Mouse (Mus musculus): ENCODE measurements around the gene Cyp4f39.
"Not testable (repeated sequence)": the region's sequence is repeated elsewhere in the genome, so short reads cannot be mapped to it uniquely, and the experiment has no call there.

Gene Cyp4f39

DNA sequence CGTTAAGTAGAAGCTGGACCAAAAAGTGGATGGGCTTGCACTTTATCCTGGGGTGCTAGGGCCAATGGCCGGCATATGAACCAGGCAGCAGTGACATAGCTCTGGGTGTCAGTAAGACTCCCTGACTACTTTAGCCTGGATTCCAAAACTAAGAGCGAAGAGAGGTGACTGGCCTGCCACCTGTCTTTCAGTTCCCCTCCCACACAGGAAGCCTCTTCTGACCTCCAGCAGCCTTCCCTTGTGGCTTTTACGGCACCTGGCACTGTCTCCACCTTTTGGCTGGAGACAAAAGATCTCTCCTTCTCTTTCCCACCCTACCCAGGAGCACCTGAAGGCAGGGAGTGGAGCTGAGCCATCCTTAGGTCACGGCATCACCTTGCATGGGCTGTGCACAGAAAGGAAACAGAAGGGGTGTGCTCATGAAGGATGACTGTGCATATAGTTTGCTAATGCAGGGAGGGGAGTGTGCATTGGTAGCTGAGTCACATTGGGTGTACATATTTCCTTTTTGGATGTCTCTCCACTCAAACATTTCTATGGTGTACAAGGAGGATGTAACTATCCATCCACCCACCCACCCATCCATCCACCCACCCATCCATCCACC is 22.5 kb downstream of the Cyp4f39 start:
- no peak for DNase-seq

DNA sequence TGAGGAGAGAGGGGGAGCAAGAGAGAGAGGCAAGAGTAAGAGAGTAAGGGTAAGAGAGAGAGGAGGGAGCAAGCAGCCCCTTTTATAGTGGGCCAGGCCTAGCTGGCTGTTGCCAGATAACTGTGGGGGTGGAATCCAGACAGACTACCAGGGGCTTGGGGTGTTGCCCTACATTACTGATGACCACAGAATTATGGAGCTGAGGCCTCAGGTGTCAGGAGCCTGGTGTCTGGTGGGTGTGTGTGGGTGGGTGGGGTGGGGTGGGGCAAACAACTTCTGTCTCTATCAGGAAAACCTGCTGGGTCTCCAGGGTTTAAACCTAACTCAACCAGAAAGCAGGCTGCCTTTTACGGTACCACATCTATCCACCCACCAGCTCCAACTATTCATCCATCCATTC is 24.7 kb downstream of the Cyp4f39 start:
- DNase-seq: no peak

DNA sequence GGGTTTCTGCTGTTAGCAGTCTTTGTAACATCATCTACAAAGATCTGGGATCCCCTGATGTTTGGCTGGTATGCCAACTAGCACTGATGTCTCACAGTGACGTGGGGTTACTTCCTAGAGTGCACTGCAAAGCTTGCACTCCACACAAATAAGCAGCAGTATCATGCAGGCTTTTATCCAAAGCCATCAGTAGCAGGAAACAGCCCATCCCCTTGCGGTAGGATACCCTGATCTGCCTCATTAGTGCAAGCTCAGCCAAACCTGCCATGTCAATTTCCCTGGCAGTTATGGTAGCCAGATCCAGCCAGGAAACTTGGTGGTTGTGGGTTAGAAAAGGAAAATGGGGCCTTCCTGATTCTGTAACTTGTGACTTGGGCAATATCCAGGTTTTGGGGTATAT is 26.2 kb downstream of the Cyp4f39 start:
- no peak for DNase-seq

DNA sequence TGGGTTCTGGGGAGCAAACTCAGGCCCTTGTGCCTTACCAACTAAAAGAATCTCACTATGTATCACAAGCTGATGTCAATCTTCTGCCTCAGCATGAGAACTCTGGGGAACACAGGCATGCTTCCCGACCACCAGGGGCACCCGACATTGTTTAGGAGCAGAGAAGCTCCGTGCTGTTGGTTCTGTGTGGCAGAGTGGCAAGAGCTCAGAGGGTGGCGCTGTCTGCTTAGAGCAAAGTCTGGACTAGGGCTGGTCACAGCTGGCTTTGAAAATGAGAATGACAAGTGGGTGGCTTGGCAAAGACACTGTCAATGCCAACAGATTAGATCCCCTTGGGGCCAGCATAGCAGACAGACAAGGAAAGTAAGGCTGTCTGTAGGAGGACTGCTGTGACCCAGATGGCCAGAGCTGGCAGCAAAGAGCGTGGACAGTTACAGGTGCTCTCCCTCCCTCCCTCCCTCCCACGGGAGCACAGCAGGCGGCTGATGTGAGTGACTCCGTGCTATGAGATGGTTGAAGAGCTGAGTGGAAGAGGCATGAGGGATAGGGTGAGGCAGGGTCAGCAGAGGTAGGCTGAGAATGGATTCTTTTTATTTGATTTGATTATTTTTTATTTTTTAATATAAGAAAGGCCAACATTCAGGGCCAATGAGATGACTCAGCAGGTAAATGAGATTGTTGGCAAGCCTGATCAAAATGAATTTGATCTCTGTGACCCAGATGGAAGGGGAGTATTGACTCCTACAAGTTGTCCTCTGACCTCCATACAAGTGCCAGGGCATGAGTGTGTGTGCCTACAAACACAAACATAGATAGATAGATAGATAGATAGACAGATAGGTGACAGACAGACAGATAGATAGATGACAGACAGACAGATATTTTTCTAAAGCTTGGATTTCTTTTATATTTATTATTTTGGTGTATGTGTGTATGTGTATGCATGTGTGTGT is 27.3 kb downstream of the Cyp4f39 start:
- peak; percentile 10 for DNase-seq

DNA sequence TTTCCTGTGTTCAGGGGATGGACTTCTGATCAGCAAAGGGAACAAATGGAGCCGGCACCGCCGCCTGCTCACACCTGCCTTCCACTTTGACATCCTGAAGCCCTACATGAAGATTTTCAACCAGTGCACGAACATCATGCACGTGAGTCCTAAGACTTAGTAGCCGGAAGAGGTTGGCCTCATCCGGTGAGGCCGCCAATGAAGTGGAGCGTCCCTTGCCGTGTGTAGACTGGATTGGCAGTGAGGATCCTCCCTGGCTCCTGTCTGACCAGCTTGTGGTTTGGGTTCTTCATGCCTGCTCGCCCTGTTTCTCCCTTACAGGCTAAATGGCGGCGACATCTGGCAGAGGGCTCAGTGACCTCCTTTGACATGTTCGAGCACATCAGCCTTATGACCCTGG is 29.2 kb downstream of the Cyp4f39 start:
- no peak for DNase-seq

DNA sequence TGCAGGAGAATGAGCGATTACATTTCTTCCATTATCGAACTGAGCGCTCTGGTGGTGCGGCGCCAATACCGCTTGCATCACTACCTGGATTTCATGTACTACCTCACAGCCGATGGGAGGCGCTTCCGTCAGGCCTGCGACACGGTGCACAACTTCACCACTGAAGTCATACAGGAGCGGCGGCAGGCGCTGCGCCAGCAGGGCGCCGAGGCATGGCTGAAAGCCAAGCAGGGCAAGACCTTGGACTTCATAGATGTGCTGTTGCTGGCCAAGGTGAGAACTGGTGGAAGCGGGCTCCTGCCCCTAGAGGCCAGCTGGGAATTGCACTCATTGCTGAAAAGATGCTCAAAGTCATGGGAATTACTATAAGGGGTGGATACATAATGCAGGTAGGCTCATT is 30.7 kb downstream of the Cyp4f39 start:
- peak; percentile 89 for DNase-seq

DNA sequence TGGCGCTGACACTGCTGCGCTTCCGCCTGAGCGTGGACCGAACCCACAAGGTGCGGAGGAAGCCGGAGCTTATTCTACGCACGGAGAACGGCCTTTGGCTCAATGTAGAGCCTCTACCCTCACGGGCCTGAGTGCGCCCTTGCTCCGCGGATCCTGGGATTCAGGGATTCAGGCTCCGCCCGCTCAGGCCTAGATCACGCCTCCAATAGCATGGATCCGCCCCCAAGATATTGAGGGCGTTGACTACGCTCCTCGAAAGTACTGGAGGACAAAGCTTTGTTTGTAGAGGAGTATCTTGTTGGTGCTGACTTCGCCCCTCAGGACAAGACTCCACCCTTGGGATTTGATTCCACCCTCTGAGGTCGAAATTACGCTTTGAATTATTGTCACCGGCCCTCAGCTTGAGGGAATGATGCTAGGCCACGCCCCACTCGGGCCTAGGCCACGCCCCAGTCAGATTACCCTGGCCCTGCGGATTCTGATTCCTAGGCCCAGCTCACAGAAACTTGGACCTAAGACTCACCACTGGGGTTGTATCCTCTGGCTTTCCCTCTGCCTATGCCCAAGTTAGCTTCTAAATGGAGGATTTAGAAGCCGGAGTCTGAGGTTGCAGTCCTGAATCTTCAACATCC is 39.9 kb downstream of the Cyp4f39 start:
- DNase-seq: peak; percentile 58

DNA sequence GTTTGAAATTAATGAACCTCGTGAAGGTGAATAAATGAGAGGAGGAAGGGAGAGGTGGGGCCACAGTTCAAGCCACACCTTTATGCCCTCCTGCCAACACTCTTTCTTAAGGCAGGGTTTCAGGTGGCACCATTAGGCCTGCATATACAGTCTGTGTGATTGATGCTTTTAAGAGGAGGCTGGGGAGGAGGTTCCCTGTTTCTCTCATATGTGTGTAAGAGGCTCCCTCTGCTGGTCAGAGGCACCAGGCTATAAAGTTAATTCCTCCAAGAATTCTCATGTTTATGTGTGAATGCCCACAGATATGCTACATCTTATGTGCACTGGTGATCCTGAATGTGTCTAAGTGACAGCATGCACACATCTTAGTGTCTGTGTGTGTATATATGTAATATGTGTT is 42.1 kb downstream of the Cyp4f39 start:
- peak; percentile 90 for DNase-seq

DNA sequence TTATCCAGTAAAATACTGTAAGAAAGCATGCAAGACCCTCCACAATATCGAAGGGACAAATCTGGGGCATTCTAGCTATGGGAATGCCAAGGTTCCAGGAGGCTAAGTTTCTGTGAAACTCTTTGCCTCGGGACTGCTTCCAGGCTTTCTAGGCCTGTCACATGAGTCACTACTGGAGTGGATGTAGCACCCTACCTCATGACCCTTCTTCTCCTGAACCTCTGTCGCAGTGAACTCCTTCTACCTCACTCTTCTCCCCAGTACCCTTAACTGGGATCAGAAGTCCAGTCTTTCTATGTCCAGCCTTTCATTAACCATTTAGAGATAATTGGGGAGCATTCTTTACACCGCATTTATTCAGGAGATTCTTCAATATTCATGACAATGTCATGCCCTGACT is 48.0 kb downstream of the Cyp4f39 start:
- DNase-seq: not testable (repeated sequence)

DNA sequence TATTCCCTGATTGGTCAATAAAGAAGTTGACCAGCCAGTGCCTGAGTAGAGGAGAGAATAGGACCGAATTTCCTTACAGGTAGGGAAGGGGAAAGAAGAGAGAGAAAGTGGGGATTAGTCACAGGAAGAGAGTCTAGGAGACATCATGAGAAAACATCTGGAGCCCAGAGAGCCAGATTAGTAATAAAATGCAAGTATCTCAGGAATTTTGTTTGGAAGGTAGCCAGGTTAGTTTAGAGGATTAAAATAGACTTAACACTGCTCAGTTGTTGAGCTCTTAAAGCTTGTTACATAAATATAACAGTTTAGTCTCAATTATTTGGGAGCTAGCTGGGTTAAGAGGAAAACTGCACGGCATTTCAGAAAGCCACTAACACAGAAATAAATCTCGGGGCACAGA is 48.5 kb downstream of the Cyp4f39 start:
- DNase-seq: no peak

DNA sequence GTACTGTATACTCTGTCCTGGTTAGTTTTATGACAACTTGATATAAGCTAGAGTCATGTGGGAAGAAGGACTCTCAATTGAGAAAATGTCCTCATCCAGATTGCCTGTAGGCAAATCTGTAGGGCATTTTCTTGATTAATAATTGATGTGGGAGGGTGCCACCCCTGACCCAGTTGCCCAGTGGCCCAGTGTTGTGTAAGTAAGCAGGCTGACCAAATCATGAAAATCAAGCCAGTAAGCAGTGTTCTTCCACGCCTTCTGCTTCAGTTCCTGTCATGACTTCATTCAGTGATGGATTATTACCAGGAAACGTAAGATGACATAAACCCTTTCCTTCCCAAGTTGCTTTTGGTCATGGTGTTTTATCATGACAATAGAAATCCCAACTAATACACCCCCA is 50.6 kb downstream of the Cyp4f39 start:
- no peak for DNase-seq

DNA sequence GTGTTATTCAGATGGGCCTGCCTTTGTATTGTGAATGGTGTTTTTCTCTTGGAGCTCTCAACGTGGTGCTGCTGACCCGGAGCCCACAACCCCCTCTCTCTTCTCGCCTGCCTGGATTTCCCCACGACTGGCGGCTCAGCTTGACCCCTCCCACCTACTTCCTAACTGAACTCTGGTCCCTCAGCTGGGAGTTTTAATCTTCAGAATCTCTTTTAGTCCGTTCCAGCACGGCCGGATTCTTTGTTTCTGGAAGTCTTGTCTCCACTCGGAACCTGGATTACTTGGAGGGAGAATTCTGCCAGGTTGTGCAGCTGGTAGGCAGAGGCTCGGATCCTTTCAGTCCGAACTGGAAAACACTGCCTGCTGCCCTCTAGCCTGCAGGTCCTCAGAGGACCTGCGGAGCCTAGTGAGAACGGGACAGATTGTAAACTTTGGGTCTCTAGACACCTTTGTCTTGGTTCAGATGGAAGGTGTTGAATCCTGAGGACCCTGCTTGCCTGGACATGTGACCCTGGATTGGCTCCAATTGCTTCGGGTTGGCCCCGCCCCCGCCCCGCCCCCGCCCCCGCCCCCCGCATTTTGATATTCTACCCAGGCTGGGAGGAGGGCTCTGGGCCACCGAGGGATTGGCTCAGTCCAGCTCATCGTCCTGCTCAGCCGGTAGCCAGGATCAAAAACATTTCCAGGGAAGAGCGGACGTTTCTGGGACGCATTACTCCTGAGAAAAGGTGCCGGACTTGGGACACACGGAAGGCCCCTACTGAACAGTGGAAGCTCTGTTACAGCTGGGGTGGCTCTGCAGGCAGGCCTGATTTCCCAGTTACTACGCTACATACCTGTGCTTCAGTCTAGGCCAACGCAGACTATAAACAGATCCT is 53.6 kb downstream of the Cyp4f39 start, which contains the start of gene Cyp4f17:
Cyp4f17 (plus strand) TSS at position 200 of the 878 bp plus-strand sequence.
- peak; percentile 54 for DNase-seq

DNA sequence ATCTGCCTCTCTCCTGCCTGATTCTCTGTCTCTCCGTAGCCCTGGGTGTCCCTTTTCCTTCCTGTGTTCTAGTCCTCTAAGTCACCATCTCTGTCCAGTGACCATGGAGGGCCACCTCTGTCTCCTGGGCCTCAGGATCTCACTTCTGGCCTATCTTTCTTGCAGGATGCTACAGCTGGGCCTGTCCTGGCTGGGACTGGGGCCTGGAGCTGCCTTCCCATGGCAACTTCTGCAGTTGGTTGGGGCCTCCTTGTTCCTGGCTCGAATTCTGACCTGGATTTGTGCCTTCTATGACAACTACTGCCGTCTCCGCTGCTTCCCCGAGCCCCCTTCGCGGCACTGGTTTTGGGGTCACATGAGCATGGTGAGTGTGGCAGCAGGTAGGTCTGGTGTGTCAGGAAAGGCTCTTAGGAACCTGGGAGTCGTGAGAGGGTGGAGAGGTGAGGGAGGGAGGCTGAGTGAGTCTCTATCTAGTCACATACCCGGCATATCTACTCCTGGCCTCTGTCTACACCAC is 54.3 kb downstream of the Cyp4f39 start:
- no peak for DNase-seq

DNA sequence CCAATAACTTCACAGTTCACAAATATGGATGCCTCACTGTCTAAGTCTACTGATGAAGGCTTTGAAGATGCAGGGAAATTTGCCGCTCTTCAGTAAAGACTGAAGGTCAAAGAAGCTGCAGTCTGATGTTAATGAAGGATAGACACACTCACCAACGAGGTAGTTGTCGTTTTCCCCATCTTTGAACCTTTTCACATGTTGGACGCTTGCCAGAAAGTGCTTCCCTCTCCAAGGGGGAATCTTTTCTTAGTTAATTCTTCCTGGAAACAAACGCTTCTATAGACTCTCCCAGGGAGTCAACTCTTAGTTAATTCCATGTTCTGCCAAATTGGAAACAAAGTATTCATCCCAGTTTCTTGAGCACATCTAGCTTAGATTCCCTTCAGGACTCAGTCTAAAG is 63.6 kb downstream of the Cyp4f39 start:
- DNase-seq: no peak

DNA sequence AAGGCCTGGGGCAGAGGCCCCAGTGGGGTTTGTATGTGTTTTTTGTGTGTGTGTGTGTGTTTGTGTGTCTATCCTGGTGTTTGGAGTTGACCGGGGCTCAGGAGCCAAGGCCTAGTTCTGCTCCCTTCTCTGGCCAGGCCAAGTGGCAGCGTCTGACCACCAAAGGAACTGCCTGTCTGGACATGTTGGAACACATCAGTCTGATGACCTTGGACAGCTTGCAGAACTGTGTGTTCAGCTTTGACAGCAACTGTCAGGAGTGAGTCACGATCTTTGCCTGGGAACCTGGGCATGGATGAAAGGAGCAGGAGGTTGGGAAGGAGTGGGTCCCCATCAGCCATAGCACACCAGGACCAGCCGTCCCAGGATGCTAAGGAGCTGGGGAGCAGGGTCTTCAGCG is 69.5 kb downstream of the Cyp4f39 start:
- DNase-seq: no peak

DNA sequence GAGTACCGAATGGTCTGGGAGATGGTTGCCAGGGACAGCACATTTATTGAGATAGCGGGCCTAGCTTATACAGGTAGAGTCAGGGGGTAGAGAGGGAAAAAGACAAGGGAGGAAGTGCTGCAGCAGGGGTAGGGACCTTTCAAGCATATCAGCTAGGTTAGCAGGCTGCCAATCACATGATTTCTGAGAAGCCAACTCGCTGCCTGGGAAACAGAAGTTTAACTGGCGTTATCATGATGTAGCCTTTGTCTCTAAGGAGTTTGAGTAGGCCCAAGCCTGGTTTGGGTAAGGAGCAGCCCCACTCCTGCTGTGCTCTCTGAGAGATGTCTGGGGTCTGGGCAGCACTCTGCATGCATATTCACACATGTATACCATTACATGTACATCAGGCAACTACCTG is 69.9 kb downstream of the Cyp4f39 start:
- no peak for DNase-seq

DNA sequence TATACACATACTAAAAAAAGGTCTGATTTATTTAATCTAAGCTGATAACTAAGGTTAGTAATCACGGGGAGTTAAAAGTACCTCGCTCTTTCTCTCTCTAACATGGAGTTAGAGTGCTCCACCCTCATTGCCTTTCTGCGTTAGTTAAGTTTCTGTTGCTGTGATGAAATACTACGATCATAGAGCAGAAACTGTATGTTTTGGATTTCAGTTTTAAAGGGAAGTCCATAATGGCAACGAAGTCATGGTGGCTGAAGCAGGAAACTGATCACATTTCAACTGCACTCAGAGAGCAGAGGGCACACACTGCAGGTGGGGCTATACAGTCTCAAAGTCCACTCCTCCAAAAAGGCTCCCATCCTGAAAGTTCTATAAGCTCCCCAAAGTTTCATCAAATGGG is 70.3 kb downstream of the Cyp4f39 start:
- DNase-seq: no peak

DNA sequence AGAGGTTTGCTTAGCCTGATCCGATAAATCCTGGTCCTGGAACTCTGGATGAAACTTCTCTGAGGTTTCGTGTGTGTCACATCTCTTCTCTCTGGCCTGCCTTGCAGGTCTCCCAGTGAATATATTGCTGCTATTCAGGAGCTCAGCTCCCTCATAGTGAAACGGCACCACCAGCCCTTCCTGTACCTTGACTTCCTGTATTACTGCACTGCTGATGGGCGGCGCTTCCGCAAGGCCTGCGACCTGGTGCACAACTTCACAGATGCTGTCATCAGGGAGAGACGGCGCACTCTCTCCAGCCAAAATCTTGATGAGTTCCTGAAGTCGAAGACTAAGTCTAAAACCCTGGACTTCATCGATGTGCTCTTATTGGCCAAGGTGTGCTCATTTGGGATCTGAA is 71.4 kb downstream of the Cyp4f39 start:
- peak; percentile 20 for DNase-seq

DNA sequence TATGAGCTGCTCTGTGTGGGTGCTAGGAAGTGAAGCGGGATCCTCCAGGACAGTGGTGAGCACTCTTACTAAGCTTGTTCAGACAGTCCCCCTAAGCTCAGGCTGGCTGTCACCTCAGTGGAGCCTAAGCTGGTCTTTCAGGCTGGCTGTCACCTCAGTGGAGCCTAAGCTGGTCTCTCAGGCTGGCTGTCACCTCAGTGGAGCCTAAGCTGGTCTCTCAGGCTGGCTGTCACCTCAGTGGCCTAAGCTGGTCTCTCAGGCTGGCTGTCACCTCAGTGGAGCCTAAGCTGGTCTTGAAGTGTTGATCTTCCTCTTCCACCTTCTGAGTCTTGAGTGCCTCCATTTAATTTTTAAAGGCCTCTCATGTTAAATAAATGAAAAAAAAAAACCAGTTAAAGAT is 73.8 kb downstream of the Cyp4f39 start:
- DNase-seq: not testable (repeated sequence)

DNA sequence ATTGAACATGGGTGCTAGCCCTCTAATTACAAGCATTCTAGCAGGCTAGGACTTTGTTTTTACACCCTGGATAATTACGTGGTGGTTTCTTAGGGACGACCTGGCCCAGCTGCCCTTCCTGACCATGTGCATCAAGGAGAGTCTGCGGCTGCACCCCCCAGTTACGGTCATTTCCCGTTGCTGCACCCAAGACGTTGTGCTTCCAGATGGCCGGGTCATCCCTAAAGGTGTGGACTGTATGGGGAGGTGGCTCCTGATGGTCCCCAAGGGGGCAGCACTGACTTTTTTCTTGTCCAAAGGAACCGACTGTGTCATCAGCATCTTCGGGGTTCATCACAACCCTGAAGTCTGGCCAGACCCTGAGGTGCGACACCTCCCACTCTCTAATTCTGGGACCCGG is 75.2 kb downstream of the Cyp4f39 start:
- no peak for DNase-seq

DNA sequence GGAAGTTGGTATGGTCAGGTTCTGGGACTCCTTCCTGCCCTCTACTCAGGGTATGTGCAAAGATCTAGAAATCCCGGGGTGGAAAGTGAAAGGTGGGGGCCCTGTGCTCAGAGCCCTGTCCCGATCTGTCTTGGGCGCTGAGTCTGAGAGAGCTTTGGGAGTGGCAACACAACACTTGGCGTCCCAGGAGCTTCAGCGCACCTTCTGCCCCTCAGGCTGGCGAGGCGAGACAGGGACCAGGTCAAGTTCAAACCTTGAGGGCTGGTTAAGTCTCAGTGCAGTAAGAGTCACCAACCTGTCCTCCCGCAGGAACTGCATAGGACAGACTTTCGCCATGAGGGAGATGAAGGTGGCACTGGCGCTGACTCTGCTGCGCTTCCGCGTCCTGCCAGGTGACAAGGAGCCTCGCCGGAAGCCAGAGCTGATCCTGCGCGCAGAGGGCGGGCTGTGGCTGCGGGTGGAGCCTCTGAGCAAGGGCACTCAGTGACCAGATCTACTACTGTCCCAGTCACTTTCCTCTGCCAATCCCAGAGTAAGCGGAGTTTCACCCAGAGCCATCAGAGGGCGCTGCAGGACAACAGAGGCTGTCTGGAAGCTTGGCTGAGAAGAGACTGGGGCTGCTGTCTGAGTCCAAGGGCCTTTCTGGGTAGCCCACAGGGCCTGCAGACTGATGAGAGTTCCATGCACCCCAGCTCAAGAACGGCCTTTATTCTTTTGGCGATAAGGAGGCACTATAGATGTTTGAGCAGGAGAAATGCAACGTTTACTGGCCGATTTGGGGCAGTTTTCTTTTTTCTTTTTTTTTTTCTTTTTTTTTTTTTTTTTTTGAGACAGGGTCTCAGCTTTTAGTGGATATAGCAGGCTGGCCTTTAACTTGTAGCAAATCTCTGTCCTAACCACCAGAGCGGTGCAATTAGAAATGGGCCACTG is 76.2 kb downstream of the Cyp4f39 start:
- DNase-seq: peak; percentile 96
